Comparison of ENCODE assay signal across 9 mouse cellular contexts in the genomic region with DNA sequence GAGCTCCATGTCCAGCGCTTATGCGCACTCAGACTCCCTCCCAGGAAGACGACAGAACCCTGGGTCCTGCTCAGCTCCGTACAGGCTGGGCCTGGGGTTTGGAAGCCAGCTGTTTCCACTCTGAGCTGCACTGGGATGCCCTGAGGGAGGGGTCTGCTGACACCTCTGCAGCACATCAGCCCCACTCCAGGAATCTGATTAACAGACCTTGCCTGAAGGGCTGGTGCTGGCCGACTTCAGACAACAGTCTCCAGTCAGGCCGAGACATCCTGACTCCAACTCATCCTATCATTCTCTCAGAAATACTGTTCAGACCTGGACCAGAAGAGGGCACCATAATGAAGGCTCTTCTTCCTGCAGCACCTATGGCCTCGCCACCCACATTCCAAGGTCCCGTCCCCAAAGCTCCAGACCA. TPM values are rescaled to one million over a fixed set of nuclear protein-coding genes. Genes with fewer than 3 reads are reported as not detected.
DNase-seq lines count a peak whose midpoint lies in the region; ATAC-seq and TF ChIP-seq lines count a peak whose summit lies in the region.
"Had no signal": no experiment of that assay in that cellular context is flagged by ENCODE, and none has a peak within 500 bp of the region (broad histone marks: within the 10 kb centered on the region; RNA-seq: fewer than 3 reads in every experiment).

No protein-coding gene starts in this region.

- 0 out of 4 replicates have a peak overlapping the region, but pooled peaks of 1 of the 2 experiments have one; percentile 28 for H3K27ac ChIP-seq in heart, embryonic 14.5 days (replicated peaks in 1 of 2; ENCODE audit: control insufficient read depth in 1 of 2, insufficient read depth in 1 of 2, low read depth in 2 of 2, low read length in 2 of 2)
- no peak overlapping the region for H3K27ac ChIP-seq in intestine, embryonic 15.5 days
- H3K27ac ChIP-seq: embryonic facial prominence, embryonic 15.5 days had no signal

- H3K9ac ChIP-seq in heart, embryonic 14.5 days (ENCODE audit: low read length) = peak overlapping the region; percentile 31; the same call in 1 of the 2 replicates
- H3K9ac ChIP-seq in intestine, embryonic 15.5 days = no peak overlapping the region
- H3K9ac ChIP-seq: embryonic facial prominence, embryonic 15.5 days had no signal

- H3K27me3 ChIP-seq in heart, embryonic 14.5 days (ENCODE audit: control insufficient read depth, insufficient read depth, low read length) = no peaks in the 10 kb centered on the region
- no peaks in the 10 kb centered on the region for H3K27me3 ChIP-seq in E14TG2a.4 (ENCODE audit: insufficient read depth, low read length)
- no peaks in the 10 kb centered on the region for H3K27me3 ChIP-seq in intestine, embryonic 15.5 days (replicated peaks)
- H3K27me3 ChIP-seq: embryonic facial prominence, embryonic 15.5 days had no signal

- 28% methylated on average over 8 of the region's 8 CpGs for WGBS in heart, embryonic 14.5 days
- WGBS in intestine, embryonic 15.5 days = 39% methylated on average over 8 of the region's 8 CpGs

- ATAC-seq in heart, embryonic 14.5 days (ENCODE audit: insufficient number of reproducible peaks, insufficient read depth, low FRiP score, low read depth) = 0 out of 2 replicates have a peak, but pooled peaks have one; percentile 12
- ATAC-seq in intestine, embryonic 15.5 days = peak; percentile 43

- H3K4me2 ChIP-seq in heart, embryonic 14.5 days (ENCODE audit: low read length) = peak overlapping the region; percentile 31
- no peak overlapping the region for H3K4me2 ChIP-seq in intestine, embryonic 15.5 days (replicated peaks)
- H3K4me2 ChIP-seq: embryonic facial prominence, embryonic 15.5 days had no signal

- DNase-seq in heart, adult 18-20 months = no peak
- DNase-seq in cerebellum, adult 9-10 months = peak; percentile 67
- DNase-seq in c-Kit-positive CD71-positive TER-119-positive erythroid progenitor cells, embryonic 14.5 days (ENCODE audit: low spot score) = no peak
- DNase-seq in frontal cortex, postnatal 10 days (ENCODE audit: low spot score in 2 of 2) = no peak
- no peak for DNase-seq in thymus, postnatal 10 days (ENCODE audit: low spot score in 2 of 2)

- peak; percentile 30; the same call in 1 of the 2 replicates for TF ChIP-seq CTCF in E14TG2a.4 (conservative IDR thresholded peaks at IDR 0.05; ENCODE audit: low read length)

- no peak overlapping the region for H3K4me3 ChIP-seq in heart, embryonic 14.5 days (ENCODE audit: control insufficient read depth in 1 of 2, insufficient read depth in 1 of 2, low read depth in 1 of 2, low read length in 2 of 2)
- H3K4me3 ChIP-seq in E14TG2a.4 (replicated peaks; ENCODE audit: low read length) = no peak overlapping the region
- no peak overlapping the region for H3K4me3 ChIP-seq in intestine, embryonic 15.5 days (replicated peaks)
- H3K4me3 ChIP-seq: embryonic facial prominence, embryonic 15.5 days had no signal

- H3K36me3 ChIP-seq in heart, embryonic 14.5 days (ENCODE audit: control insufficient read depth, insufficient read depth, low read length) = peaks cover 7% of the 10 kb centered on the region
- no peaks in the 10 kb centered on the region for H3K36me3 ChIP-seq in E14TG2a.4 (ENCODE audit: insufficient read depth, low read length)
- H3K36me3 ChIP-seq in intestine, embryonic 15.5 days = no peaks in the 10 kb centered on the region
- H3K36me3 ChIP-seq: embryonic facial prominence, embryonic 15.5 days had no signal

- H3K9me3 ChIP-seq in heart, embryonic 14.5 days (ENCODE audit: control insufficient read depth, low read length) = no peaks in the 10 kb centered on the region
- H3K9me3 ChIP-seq in E14TG2a.4 (ENCODE audit: low read length) = peaks cover 39% of the 10 kb centered on the region
- no peaks in the 10 kb centered on the region for H3K9me3 ChIP-seq in intestine, embryonic 15.5 days
- H3K9me3 ChIP-seq: embryonic facial prominence, embryonic 15.5 days had no signal

- peaks cover 28 to 45% of the 10 kb centered on the region in 2 experiments for H3K4me1 ChIP-seq in heart, embryonic 14.5 days (ENCODE audit: control insufficient read depth in 2 of 2, insufficient read depth in 2 of 2, low read length in 2 of 2)
- H3K4me1 ChIP-seq in E14TG2a.4 (replicated peaks; ENCODE audit: low read depth, low read length) = peaks cover 8% of the 10 kb centered on the region
- peaks cover 5% of the 10 kb centered on the region; the same call in 1 of the 2 replicates for H3K4me1 ChIP-seq in intestine, embryonic 15.5 days (replicated peaks)
- H3K4me1 ChIP-seq: embryonic facial prominence, embryonic 15.5 days had no signal

RNA-seq across cellular contexts. Expression of gene Ryr2, which starts 49.4 kb away (rescaled TPM):
- polyA plus RNA-seq in heart, embryonic 14.5 days (2014; fragmentation: Nextera tagmentation; extraction: Ambion mirVana) = 64.8 and 69.1 TPM in 2 replicates
- total RNA-seq in heart, adult 18-20 months (2021) = 1,000 to 10,000 TPM in 1 of 2 experiments, 100 to 1,000 TPM in 1; 887 to 1,008 TPM
- 1.0 and 1.1 TPM in 2 replicates for polyA plus RNA-seq in intestine, embryonic 15.5 days (2015; fragmentation: Nextera tagmentation; extraction: Ambion mirVana)

Comparison
In these comparisons a context has a peak if more than half of its experiments do, and no peak if none do; other contexts are left out.
1. RNA of gene Ryr2, which starts 49.4 kb away (polyA plus RNA-seq): 64.8 to 69.1 TPM in heart, embryonic 14.5 days; 1.0 to 1.1 TPM in intestine, embryonic 15.5 days; every median in the first group is over 10 times any median in the second.